Mouse (Mus musculus): ENCODE measurements at regions not wholly inside any gene's neighbourhood (a gene's known extent, or its start where the extent isn't known, plus 50 kb on each side); places are given as distances from the start of the nearest gene placed in this dataset.
A peak's percentile ranks its signal among the peaks of the same experiment; 100 is the strongest.

DNA sequence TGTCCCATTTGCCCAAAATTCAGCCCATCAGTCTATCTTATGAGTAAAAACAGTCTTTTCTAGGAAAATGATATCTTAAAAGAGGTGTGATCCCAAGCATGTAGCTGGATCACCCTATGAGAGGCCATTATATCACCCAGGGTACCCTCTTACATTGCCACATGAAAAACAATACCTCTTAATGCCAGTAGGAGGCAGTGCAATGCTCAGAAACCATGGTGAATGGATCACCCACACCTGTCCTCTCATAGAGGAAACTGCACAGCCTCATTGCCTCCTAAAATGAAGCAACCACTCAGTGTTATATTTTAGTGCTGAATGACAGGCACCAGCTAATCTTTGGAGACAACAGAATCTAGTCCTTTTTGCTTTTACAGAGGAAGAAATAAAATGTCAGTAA lies 114.0 kb upstream of the Nxt1 start:
- no peak for DNase-seq (ENCODE audit: low spot score)

GRCm38 (mm10) chr2:148551207-148551606 lies 107.8 kb upstream of the Cd93 start:
- DNase-seq (ENCODE audit: low spot score): no peak

GRCm38 (mm10) chr2:148549618-148550017 lies 106.3 kb upstream of the Cd93 start:
- DNase-seq (ENCODE audit: low spot score): no peak

DNA sequence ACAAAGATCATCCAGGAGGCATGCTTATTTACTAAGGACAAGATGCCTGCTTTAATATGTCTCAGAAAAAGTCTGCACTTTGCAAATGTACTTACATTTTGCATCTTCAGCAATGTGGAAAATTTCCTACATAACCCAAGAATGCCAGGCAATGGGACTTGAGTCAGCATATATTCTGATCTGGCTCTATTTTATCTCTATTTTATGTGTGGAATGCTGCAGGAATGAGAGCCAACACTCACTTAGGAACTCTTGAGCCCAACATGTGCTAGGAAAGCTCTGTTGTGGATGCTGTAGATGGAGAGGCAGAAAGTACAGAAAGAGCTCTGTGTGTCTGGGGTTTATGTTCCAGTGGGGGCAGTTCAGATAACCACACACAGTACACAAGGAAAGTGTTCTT lies 99.0 kb upstream of the Cd93 start:
- DNase-seq (ENCODE audit: low spot score): no peak

- no peak for DNase-seq (ENCODE audit: low spot score)
These were observed 94.6 kb upstream of the Cd93 start for GRCm38 (mm10) chr2:148537914-148538510.

DNA sequence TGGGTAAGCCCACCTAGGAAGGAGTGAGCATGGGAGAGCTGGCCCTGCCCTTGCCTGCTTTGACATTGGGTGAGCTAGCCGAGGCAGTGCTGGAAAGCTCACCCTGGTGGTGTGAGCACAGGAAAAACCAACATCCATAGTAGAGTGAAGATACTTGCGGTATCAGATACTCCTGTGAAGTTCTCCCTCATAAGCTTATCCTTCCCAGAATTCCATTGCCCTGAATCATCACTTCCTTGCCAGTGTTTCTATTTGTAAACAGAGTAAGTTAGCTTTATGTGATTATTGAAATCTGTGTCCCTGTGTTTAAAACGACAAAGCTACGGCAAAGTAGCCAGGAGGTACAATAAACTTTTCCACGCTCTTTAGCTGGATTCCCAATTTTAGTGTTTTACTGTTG lies 93.9 kb upstream of the Cd93 start:
- no peak for DNase-seq (ENCODE audit: low spot score)

- DNase-seq (ENCODE audit: low spot score): no peak
These were observed 93.2 kb upstream of the Cd93 start for GRCm38 (mm10) chr2:148536608-148537007.

DNA sequence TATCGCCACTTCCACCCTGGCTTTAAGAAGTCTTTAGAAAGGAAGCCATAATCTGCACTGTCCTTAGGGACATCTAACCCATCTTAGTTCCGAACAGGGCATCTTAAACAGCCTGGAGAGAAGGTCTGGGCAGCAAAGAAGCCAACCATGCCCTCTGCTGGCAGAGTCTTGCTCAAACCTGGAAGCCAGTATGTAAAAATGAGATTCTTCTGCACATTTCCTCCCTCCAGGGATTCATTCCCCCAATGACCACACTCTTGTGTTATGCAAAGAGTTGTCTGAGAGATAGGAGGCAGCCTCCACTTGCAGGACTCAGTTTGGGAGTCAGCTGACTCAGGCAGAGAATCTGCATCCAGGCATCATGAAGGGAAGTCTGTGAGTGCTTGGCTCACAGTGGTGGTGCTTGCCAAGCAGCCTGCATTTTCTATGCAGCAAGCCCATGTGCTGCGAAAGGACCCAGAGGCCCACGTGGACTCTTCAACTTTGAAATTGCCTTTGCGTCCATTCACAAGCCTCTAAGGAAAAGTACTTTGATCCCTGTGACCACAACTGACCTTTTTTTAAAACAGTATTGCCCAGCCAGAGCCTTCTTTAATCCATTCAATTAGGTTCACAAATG lies 92.3 kb upstream of the Cd93 start:
- DNase-seq (ENCODE audit: low spot score): peak; percentile 5

GRCm38 (mm10) chr2:148532051-148532450 lies 88.7 kb upstream of the Cd93 start:
- no peak for DNase-seq (ENCODE audit: low spot score)

DNA sequence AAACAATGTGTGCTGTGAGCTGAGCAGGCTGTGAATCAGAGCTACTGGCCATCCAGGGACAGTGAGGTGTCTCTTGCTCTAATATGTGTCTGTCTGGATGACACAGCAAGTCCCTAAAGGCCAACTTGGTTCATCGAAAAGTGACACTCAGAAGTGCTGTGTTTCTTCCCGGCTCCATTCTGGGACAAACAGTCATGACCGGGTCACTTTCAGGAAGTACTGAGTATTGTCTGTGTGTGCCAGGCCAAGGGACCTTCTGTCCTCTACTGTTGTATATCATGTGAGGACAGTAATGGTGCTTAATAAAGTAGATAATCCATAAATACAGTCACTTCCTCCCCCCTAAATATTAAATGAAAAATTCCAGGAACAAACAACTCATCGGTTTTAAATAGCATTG lies 87.2 kb upstream of the Cd93 start:
- no peak for DNase-seq (ENCODE audit: low spot score)

- DNase-seq (ENCODE audit: low spot score): no peak
These were observed 86.5 kb upstream of the Cd93 start for GRCm38 (mm10) chr2:148529900-148530299.

DNA sequence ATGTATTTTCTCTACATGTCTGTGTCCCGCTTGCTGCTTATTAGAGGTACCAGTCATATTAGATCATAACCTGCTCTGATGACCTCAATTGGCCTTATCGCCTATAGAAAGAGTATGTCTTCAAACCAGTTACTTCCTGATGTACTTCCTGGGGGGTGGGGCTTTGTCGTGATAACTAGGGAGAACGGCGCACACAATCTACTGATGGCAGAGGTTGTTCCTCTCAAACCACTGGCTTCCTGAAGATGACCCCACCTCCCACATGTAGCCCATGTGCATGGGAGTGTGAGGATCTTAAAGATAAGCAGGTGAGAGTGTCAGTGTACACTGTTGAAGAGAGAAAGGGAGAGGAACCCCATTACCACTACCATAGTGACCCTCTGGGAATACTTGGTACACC lies 84.4 kb upstream of the Cd93 start:
- DNase-seq (ENCODE audit: low spot score): no peak

DNA sequence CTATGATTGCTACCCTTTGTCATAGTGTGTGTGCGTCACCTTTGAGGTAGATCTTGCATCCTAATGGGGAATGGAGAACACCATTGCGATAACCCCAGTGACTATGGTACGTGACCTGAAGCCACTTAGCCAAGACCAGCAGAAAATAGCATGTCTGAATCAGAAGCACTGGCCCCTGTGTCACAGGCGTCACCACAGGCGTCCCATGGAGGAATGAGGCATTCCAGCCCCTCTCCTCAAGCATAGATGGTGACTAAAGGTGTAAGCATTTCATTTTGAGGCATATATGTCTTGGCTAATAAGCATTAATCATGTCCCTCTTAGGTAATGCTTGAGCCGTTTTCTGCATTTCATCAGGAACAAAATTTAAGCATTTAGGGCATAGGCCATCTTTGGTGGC lies 82.1 kb upstream of the Cd93 start:
- no peak for DNase-seq (ENCODE audit: low spot score)

DNA sequence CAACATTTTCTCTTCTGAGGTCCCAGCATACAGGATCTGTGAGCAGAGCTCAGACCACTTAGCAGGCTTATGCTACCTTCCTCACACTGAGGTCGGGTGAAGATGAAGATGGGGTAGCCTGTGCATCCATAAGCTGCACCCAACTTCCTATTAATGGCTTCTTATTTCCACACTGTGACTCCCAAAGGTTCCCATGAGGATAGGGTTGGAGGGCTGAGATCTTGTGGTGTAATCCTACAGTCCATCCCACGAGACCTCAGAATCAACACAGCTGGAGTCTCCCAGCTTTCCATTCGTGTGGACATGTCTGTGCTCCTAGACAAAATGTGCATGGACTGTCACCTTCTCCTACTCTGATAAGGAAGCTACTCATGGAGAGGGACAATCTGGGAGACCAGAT lies 80.0 kb upstream of the Cd93 start:
- no peak for DNase-seq (ENCODE audit: low spot score)

DNA sequence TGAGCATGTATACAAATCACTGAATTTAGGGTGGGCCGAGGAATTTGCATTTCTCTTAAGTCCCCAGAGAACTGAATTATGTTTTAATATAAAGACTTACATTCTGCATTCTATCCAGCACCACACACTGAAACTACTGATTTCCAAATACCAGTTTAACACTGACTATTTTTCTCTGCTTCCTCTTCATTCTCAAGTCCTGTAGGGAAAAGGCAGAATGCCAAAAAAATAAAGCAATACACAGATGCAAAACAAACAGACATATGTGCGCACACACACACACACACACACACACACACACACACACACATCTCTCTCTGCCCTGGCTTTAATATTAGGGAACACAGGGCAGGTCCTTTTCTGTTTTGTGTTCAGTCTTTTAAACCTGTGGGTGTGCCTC lies 79.6 kb upstream of the Cd93 start:
- DNase-seq (ENCODE audit: low spot score): no peak

- no peak for DNase-seq (ENCODE audit: low spot score)
These were observed 78.7 kb upstream of the Cd93 start for GRCm38 (mm10) chr2:148521966-148522575.

GRCm38 (mm10) chr2:148520291-148520690 lies 76.9 kb upstream of the Cd93 start:
- DNase-seq (ENCODE audit: low spot score): no peak

GRCm38 (mm10) chr2:148519689-148520290 lies 76.4 kb upstream of the Cd93 start:
- DNase-seq (ENCODE audit: low spot score): peak; percentile 34

GRCm38 (mm10) chr2:148517906-148518305 lies 74.5 kb upstream of the Cd93 start:
- no peak for DNase-seq (ENCODE audit: low spot score)

DNA sequence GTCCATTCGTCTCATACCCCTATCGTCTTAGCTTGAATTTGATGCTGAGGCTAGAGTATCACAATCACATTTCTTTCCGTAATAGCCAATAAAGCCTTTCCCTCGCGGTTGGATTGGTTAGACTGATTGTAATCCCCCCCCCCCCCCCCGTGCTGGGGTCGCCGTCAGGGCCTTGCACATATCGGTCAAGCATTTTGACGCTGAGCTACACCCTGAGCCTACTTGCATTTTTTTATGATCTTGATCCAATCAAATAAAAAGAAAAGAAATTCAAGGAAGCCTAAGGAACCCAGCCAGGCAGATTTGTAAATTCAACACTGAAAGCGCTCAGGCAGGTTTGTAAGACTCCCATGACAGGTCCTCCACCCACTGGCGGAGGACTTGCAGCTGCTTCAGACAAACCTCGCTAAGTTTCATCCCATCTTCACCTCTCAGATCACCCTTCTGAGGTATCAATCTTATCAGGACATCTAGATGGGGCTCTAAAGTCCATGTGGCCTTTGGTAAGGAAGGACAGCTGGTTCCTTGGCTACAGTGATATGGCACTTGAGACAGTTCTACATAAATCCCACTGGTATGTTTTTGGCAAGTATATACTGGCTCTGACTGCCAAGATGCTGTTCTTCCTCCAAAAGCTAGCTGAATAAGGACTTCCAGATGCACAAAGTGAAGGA lies 66.8 kb upstream of the Cd93 start:
- DNase-seq (ENCODE audit: low spot score): no peak

DNA sequence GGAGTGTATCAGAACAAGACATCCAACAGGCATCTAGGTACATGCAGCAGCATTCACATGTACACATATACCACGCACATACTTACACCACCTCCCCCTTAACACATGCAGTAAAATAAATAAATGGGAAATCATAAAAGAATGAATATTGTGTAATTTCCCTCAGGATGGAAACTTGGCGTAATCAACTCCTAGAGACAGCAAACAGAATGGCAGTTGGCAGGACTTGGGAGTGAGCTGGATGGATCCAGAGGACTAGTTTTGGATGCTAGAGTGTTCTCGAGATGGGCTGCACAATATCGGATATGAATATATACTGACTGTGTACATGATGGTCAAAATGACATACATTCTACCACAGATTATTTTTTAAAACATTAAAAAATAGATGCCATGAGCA lies 66.0 kb upstream of the Cd93 start:
- no peak for DNase-seq (ENCODE audit: low spot score)

DNA sequence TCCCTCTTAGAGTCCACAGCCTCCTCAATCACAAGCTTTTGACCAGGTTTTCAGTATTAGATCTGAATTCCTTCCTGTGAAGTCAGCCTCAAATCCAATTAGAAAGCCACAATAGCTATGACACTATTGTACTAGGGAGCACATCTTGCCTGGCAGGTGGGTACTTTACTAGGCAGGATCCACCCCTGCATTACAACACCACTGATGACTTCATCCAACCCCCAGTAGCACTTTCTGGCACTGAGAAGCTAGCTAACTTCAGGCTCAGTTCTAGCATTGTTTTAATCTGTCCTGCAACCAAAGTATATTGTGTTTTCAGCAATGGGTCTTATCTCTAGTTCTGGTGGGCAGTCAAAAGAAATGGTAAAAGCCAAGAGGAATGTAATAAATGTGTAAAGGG lies 64.2 kb upstream of the Cd93 start:
- DNase-seq (ENCODE audit: low spot score): no peak

DNA sequence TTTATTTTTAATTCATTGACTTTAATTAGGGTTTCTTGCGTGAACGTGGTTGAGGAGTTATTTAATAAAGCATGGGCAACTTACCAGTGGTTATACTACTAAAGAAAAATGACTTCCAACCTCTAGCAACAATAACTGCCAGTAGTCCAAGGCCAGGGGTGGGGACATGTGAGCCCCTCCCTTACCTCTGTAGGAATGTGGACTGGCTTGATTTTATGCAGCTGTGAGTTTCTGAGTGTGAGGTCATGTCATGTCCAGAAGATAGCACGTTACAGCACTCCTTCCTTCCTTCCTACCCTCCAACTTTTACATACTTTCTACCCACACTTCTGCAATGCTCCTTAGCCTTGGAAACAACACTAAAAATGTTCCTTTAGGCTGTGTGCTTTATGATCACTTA lies 63.6 kb upstream of the Cd93 start:
- DNase-seq (ENCODE audit: low spot score): no peak

Data from retina, embryonic 14.5 days (tissue).